8 mouse cellular contexts compared by ENCODE assay signal in genomic region chr1:150991745-150992554, GRCm38 (mm10). TPM values are rescaled to one million over a fixed set of nuclear protein-coding genes. Genes with fewer than 3 reads are reported as not detected.
DNase-seq lines count a peak whose midpoint lies in the region; ATAC-seq lines count a peak whose summit lies in the region.

No protein-coding gene starts in this region.

- peaks cover 14% of the 10 kb centered on the region for H3K27me3 ChIP-seq in forebrain, embryonic 16.5 days (replicated peaks; ENCODE audit: control insufficient read depth, insufficient read depth, low read length)
- 0 out of 2 replicates have a peak, but pooled peaks cover 4% of the 10 kb centered on the region for H3K27me3 ChIP-seq in intestine, embryonic 14.5 days (replicated peaks; ENCODE audit: control insufficient read depth, insufficient read depth, low read length)
- H3K27me3 ChIP-seq in midbrain, embryonic 14.5 days (ENCODE audit: control insufficient read depth, insufficient read depth, low read length) = no peaks in the 10 kb centered on the region; the same call in 1 of the 2 replicates

- H3K4me1 ChIP-seq in forebrain, embryonic 16.5 days (replicated peaks; ENCODE audit: control insufficient read depth, insufficient read depth, low read length) = peaks cover 17% of the 10 kb centered on the region
- H3K4me1 ChIP-seq in intestine, embryonic 14.5 days (replicated peaks; ENCODE audit: control insufficient read depth, insufficient read depth, low read length) = peaks cover 9% of the 10 kb centered on the region
- peaks cover 4% of the 10 kb centered on the region; the same call in 1 of the 2 replicates for H3K4me1 ChIP-seq in midbrain, embryonic 14.5 days (ENCODE audit: control insufficient read depth, insufficient read depth, low read length)

- intact Hi-C loops in left cerebral cortex, postnatal 36 days (cut with DNase I) = no loop called here

- H3K9me3 ChIP-seq in forebrain, embryonic 16.5 days (ENCODE audit: control insufficient read depth, low read length) = peaks cover 5% of the 10 kb centered on the region; the same call in 1 of the 2 replicates
- H3K9me3 ChIP-seq in intestine, embryonic 14.5 days (ENCODE audit: control insufficient read depth, low read length) = peaks cover 8% of the 10 kb centered on the region; the same call in 1 of the 2 replicates
- H3K9me3 ChIP-seq in midbrain, embryonic 14.5 days (ENCODE audit: control insufficient read depth, low read length) = no peaks in the 10 kb centered on the region

- no peak for DNase-seq in frontal cortex, postnatal 36 days (ENCODE audit: low spot score in 2 of 2)
- peak; percentile 61 for DNase-seq in intestine, embryonic 14.5 days (ENCODE audit: low spot score)
- peak; percentile 58 for DNase-seq in midbrain, embryonic 14.5 days
- DNase-seq in ovary, postnatal 36 days (ENCODE audit: low spot score) = no peak
- no peak for DNase-seq in urinary bladder, postnatal 25 days (ENCODE audit: low spot score)
- DNase-seq in left cerebral cortex, postnatal 36 days (ENCODE audit: low spot score in 2 of 2) = no peak

- H3K36me3 ChIP-seq in forebrain, embryonic 16.5 days (ENCODE audit: control insufficient read depth, insufficient read depth) = no peaks in the 10 kb centered on the region
- H3K36me3 ChIP-seq in intestine, embryonic 14.5 days (ENCODE audit: control insufficient read depth, insufficient read depth, low read length) = no peaks in the 10 kb centered on the region
- H3K36me3 ChIP-seq in midbrain, embryonic 14.5 days (ENCODE audit: control insufficient read depth, insufficient read depth, low read length) = no peaks in the 10 kb centered on the region

- ATAC-seq in frontal cortex, adult (ENCODE audit: low TSS enrichment) = peak; percentile 67
- ATAC-seq in forebrain, embryonic 16.5 days = no peak
- ATAC-seq in intestine, embryonic 14.5 days (replicated peaks; ENCODE audit: low FRiP score, low TSS enrichment, low read depth) = no peak
- 0 out of 2 replicates have a peak, but pooled peaks have one; percentile 21 for ATAC-seq in midbrain, embryonic 14.5 days (ENCODE audit: low FRiP score, low TSS enrichment)

- H3K27ac ChIP-seq in forebrain, embryonic 16.5 days (ENCODE audit: low read length) = no peak overlapping the region
- no peak overlapping the region for H3K27ac ChIP-seq in intestine, embryonic 14.5 days (ENCODE audit: low read depth)
- H3K27ac ChIP-seq in midbrain, embryonic 14.5 days (replicated peaks; ENCODE audit: low read depth, low read length) = no peak overlapping the region

- WGBS in forebrain, embryonic 16.5 days = under 1% methylated on average over 10 of the region's 10 CpGs
- WGBS in intestine, embryonic 14.5 days = 4% methylated on average over 10 of the region's 10 CpGs
- 7% methylated on average over 10 of the region's 10 CpGs for WGBS in midbrain, embryonic 14.5 days

- H3K4me2 ChIP-seq in forebrain, embryonic 16.5 days (ENCODE audit: low read length) = peak overlapping the region; percentile 88
- H3K4me2 ChIP-seq in intestine, embryonic 14.5 days (ENCODE audit: low read length) = peak overlapping the region; percentile 83
- peak overlapping the region; percentile 92 for H3K4me2 ChIP-seq in midbrain, embryonic 14.5 days (ENCODE audit: low read length)

- peak overlapping the region; percentile 29; the same call in 1 of the 2 replicates for H3K9ac ChIP-seq in forebrain, embryonic 16.5 days (replicated peaks; ENCODE audit: low read depth, low read length)
- peak overlapping the region; percentile 16 for H3K9ac ChIP-seq in intestine, embryonic 14.5 days (ENCODE audit: low read length)
- no peak overlapping the region for H3K9ac ChIP-seq in midbrain, embryonic 14.5 days (replicated peaks; ENCODE audit: low read length)

- peak overlapping the region; percentile 18 for H3K4me3 ChIP-seq in forebrain, embryonic 16.5 days (replicated peaks; ENCODE audit: low read length)
- H3K4me3 ChIP-seq in intestine, embryonic 14.5 days (ENCODE audit: low read depth, low read length) = peak overlapping the region; percentile 56
- peak overlapping the region; percentile 46; the same call in 1 of the 2 replicates for H3K4me3 ChIP-seq in midbrain, embryonic 14.5 days (replicated peaks; ENCODE audit: low read depth, low read length)

RNA-seq across cellular contexts. Expression of gene Hmcn1, which starts 1.3 kb away (rescaled TPM):
- polyA plus RNA-seq in forebrain, embryonic 16.5 days (2015; fragmentation: Nextera tagmentation; extraction: Ambion mirVana) = 0.81 and 1.3 TPM in 2 replicates
- polyA plus RNA-seq in intestine, embryonic 14.5 days (2014; fragmentation: Nextera tagmentation; extraction: Ambion mirVana) = 6.3 and 7.0 TPM in 2 replicates
- polyA plus RNA-seq in midbrain, embryonic 14.5 days (2014; fragmentation: Nextera tagmentation; extraction: Ambion mirVana) = 0.74 and 1.5 TPM in 2 replicates
- 1 to 10 TPM; 1.9 to 2.2 TPM for total RNA-seq in left cerebral cortex, postnatal 36 days (2021)

Comparison
In these comparisons a context has a peak if more than half of its experiments do, and no peak if none do; other contexts are left out.
1. ATAC-seq: peak in frontal cortex, adult (single experiment) and midbrain, embryonic 14.5 days (single experiment); none in forebrain, embryonic 16.5 days (single experiment) and intestine, embryonic 14.5 days (single experiment).
2. DNase-seq: peak in intestine, embryonic 14.5 days (single experiment) and midbrain, embryonic 14.5 days (single experiment); none in frontal cortex, postnatal 36 days (0 of 2), ovary, postnatal 36 days (single experiment), urinary bladder, postnatal 25 days (single experiment) and left cerebral cortex, postnatal 36 days (0 of 2).
3. Peak in every context shown above with its lines, with median percentiles within 50 percentile points of each other: H3K4me2 ChIP-seq and H3K4me3 ChIP-seq.